Mouse (Mus musculus) myocyte (in vitro differentiated cells): Measurements from ENCODE around the gene Hyal3.

Source experiments
- E2F4 ChIP-seq: IDR thresholded peaks from one replicate; pipeline ENCODE4 v1.6.1; 2011; ENCODE audit warnings: mild to moderate bottlenecking, control low read depth, moderate library complexity; ENCODE audit not compliant: insufficient read depth
- MYOD1 ChIP-seq, 3 experiments: IDR thresholded peaks; one replicate each; pipeline ENCODE4 v1.6.1; 2011; ENCODE audit warnings: control low read depth in 2 of 3, low read depth in 2 of 3, mild to moderate bottlenecking in 2 of 3, moderate library complexity in 1 of 3; ENCODE audit not compliant: insufficient read length in 2 of 3, control insufficient read depth in 1 of 3
- POLR2A ChIP-seq: IDR thresholded peaks from one replicate; pipeline ENCODE4 v1.6.1; 2011; ENCODE audit warnings: low read depth, mild to moderate bottlenecking, control low read depth, moderate library complexity; ENCODE audit not compliant: insufficient read length
- POLR2AphosphoS2 ChIP-seq: IDR thresholded peaks from one replicate; pipeline ENCODE4 v1.6.1; 2011; ENCODE audit warnings: low read depth, control low read depth; ENCODE audit not compliant: insufficient read length
- TCF12 ChIP-seq: IDR thresholded peaks from one replicate; pipeline ENCODE4 v1.6.1; 2011; ENCODE audit warnings: mild to moderate bottlenecking, control low read depth; ENCODE audit not compliant: poor library complexity, insufficient read depth, severe bottlenecking

- TF ChIP-seq POLR2A (no peak), MYOD1 (IDR thresholded peaks at IDR 0.05; ENCODE audit: control insufficient read depth in 1 of 3, insufficient read length in 2 of 3, low read depth in 2 of 3) (no peak), TCF12 (no peak), E2F4 (no peak), POLR2AphosphoS2 (no peak)
Observed at GRCm38 (mm10) chr9:107629901-107630425, 49.3 kb downstream of the Hyal3 start.
